Mouse (Mus musculus) bone marrow, adult 2 months (tissue): Measurements from ENCODE around the gene Tle2.

Source experiments
- CTCF ChIP-seq: fragments of 200-500 bp; IDR thresholded peaks from 2 replicates; pipeline ENCODE4 v1.5.1; 2011; ENCODE audit warnings: low read length, control low read depth; ENCODE audit not compliant: control insufficient read depth, insufficient read depth
- POLR2A ChIP-seq: fragments of 200-500 bp; IDR thresholded peaks from 2 replicates; pipeline ENCODE4 v1.6.1; 2011; ENCODE audit warnings: low read depth, mild to moderate bottlenecking, control low read depth, low read length, borderline replicate concordance; ENCODE audit not compliant: control insufficient read depth

- TF ChIP-seq CTCF: no peak
- TF ChIP-seq POLR2A: peak; percentile 45; the same call in 1 of the 2 replicates
Measured at GRCm38 (mm10) chr10:81600738-81601203, 26.4 kb downstream of the Tle2 start, which contains the start of gene Tle6.
